In genomic region chr7:99474836-99475561, GRCm38 (mm10) we compare ENCODE assay signal across 8 mouse cellular contexts. TPM values are rescaled to one million over a fixed set of nuclear protein-coding genes. Genes with fewer than 3 reads are reported as not detected.
A peak's percentile ranks its signal among the peaks of the same experiment; 100 is the strongest.
DNase-seq lines count a peak whose midpoint lies in the region; ATAC-seq lines count a peak whose summit lies in the region.

No protein-coding gene starts in this region.

- no peaks in the 10 kb centered on the region for H3K9me3 ChIP-seq in forebrain, embryonic 13.5 days (replicated peaks)
- no peaks in the 10 kb centered on the region for H3K9me3 ChIP-seq in midbrain, embryonic 13.5 days

- H3K4me3 ChIP-seq in forebrain, embryonic 13.5 days: no peak overlapping the region
- H3K4me3 ChIP-seq in midbrain, embryonic 13.5 days (replicated peaks): no peak overlapping the region

- WGBS in forebrain, embryonic 13.5 days: 55% methylated on average over 12 of the region's 12 CpGs
- WGBS in midbrain, embryonic 13.5 days: 35% methylated on average over 12 of the region's 12 CpGs

- no peak overlapping the region for H3K4me2 ChIP-seq in forebrain, embryonic 13.5 days
- no peak overlapping the region for H3K4me2 ChIP-seq in midbrain, embryonic 13.5 days (replicated peaks)

- 0 out of 2 replicates have a peak, but pooled peaks cover 1% of the 10 kb centered on the region for H3K27me3 ChIP-seq in forebrain, embryonic 13.5 days
- 0 out of 2 replicates have a peak, but pooled peaks cover 2% of the 10 kb centered on the region for H3K27me3 ChIP-seq in midbrain, embryonic 13.5 days

- peak; percentile 28; the same call in 1 of the 2 replicates for ATAC-seq in forebrain, embryonic 13.5 days
- ATAC-seq in midbrain, embryonic 13.5 days: peak; percentile 89

- H3K4me1 ChIP-seq in forebrain, embryonic 13.5 days: peaks cover 19% of the 10 kb centered on the region
- peaks cover 33% of the 10 kb centered on the region for H3K4me1 ChIP-seq in midbrain, embryonic 13.5 days (replicated peaks)

- H3K9ac ChIP-seq in forebrain, embryonic 13.5 days: no peak overlapping the region
- 0 out of 2 replicates have a peak overlapping the region, but pooled peaks have one; percentile 37 for H3K9ac ChIP-seq in midbrain, embryonic 13.5 days (replicated peaks)

- H3K27ac ChIP-seq in forebrain, embryonic 13.5 days: peak overlapping the region; percentile 65
- H3K27ac ChIP-seq in midbrain, embryonic 13.5 days: peak overlapping the region; percentile 84

- peak; percentile 61 to 70 for DNase-seq in right cerebral cortex, postnatal 10 days (ENCODE audit: low spot score in 2 of 2)
- no peak for DNase-seq in right cerebral cortex, postnatal 36 days (ENCODE audit: low spot score in 2 of 2)
- DNase-seq in liver: peak; percentile 79
- DNase-seq in urinary bladder, adult 18-20 months (ENCODE audit: low spot score in 2 of 2): no peak
- no peak for DNase-seq in frontal cortex, postnatal 36 days (ENCODE audit: low spot score in 2 of 2)
- no peak for DNase-seq in urinary bladder, adult 2 months (ENCODE audit: low spot score)

- peaks cover 79% of the 10 kb centered on the region for H3K36me3 ChIP-seq in forebrain, embryonic 13.5 days (ENCODE audit: poor library complexity, severe bottlenecking)
- peaks cover 65% of the 10 kb centered on the region for H3K36me3 ChIP-seq in midbrain, embryonic 13.5 days

RNA-seq across cellular contexts. Expression of gene Rps3, which starts 8.5 kb away (rescaled TPM):
- polyA plus RNA-seq in forebrain, embryonic 13.5 days (2015; fragmentation: Nextera tagmentation; extraction: Ambion mirVana): 638 and 696 TPM in 2 replicates
- polyA plus RNA-seq in midbrain, embryonic 13.5 days (2015; fragmentation: Nextera tagmentation; extraction: Ambion mirVana): 531 and 554 TPM in 2 replicates
- 1,354 and 1,732 TPM in 2 replicates for polyA plus RNA-seq in urinary bladder, adult 2 months (2012; rRNA removed)

RNA-seq across cellular contexts. Expression of gene Klhl35, which starts 9.2 kb away (rescaled TPM):
- 2.3 and 2.5 TPM in 2 replicates for polyA plus RNA-seq in forebrain, embryonic 13.5 days (2015; fragmentation: Nextera tagmentation; extraction: Ambion mirVana)
- 9.0 and 17.2 TPM in 2 replicates for polyA plus RNA-seq in midbrain, embryonic 13.5 days (2015; fragmentation: Nextera tagmentation; extraction: Ambion mirVana)
- 0.81 and 1.5 TPM in 2 replicates for polyA plus RNA-seq in urinary bladder, adult 2 months (2012; rRNA removed)

Comparison
In these comparisons a context has a peak if more than half of its experiments do, and no peak if none do; other contexts are left out.
1. DNase-seq: peak in right cerebral cortex, postnatal 10 days (2 of 2) and liver (single experiment); none in right cerebral cortex, postnatal 36 days (0 of 2), urinary bladder, adult 18-20 months (0 of 2), frontal cortex, postnatal 36 days (0 of 2) and urinary bladder, adult 2 months (single experiment).